Mouse (Mus musculus) liver, embryonic 14.5 days (tissue): ENCODE measurements around the gene Myom3. TPM values are rescaled to one million over a fixed set of nuclear protein-coding genes. Genes with fewer than 3 reads are reported as not detected.

ENCODE experiments used
- ATAC-seq: fragments of 200-750 bp; cut with Nextera tagmentation; 2 replicates; pipeline ENCODE4 v1.8.0; 2017; ENCODE audit warnings: moderate number of reproducible peaks, mild to moderate bottlenecking, moderate library complexity; ENCODE audit not compliant: insufficient read depth
- DNase-seq, 3 experiments: peaks; one replicate each; pipeline ENCODE4 v3.0.0-alpha.2; 2012 to 2013; ENCODE audit warnings: low read depth in 3 of 3, low spot score in 3 of 3
- H3K27ac ChIP-seq: fragments of 300-500 bp; sonication (generic); 2 replicates; pipeline ENCODE4 v1.5.1; 2014; ENCODE audit warnings: moderate library complexity, mild to moderate bottlenecking, control low read depth, inconsistent platforms
- H3K27me3 ChIP-seq: fragments of 300-500 bp; sonication (generic); 2 replicates; pipeline ENCODE4 v1.6.1; 2014; ENCODE audit warnings: mild to moderate bottlenecking, low read length, moderate library complexity; ENCODE audit not compliant: control insufficient read depth, insufficient read depth
- H3K36me3 ChIP-seq: fragments of 300-500 bp; sonication (generic); replicated peaks from 2 replicates; pipeline ENCODE4 v1.6.1; 2014; ENCODE audit warnings: low read depth; ENCODE audit not compliant: control insufficient read depth, insufficient read depth
- H3K4me1 ChIP-seq, 2 experiments: fragments of 200-500 bp in 1 of 2; fragments of 300-500 bp in 1 of 2; sonication (generic) in 1 of 2; replicated peaks; 2 replicates each; pipeline ENCODE4 v1.6.1; 2012 to 2014; ENCODE audit warnings: antibody characterized with exemption in 1 of 2, inconsistent platforms in 1 of 2, low read length in 1 of 2; ENCODE audit not compliant: control insufficient read depth in 2 of 2, insufficient read depth in 2 of 2
- H3K4me2 ChIP-seq: fragments of 300-500 bp; sonication (generic); 2 replicates; pipeline ENCODE4 v1.6.1; 2014; ENCODE audit warnings: low read depth, mild to moderate bottlenecking, control low read depth, moderate library complexity
- H3K4me3 ChIP-seq, 2 experiments: fragments of 200-500 bp in 1 of 2; fragments of 300-500 bp in 1 of 2; sonication (generic) in 1 of 2; 2 replicates each; pipeline ENCODE4 v1.5.1; 2012 to 2014; ENCODE audit warnings: low read depth in 2 of 2, low read length in 2 of 2, mild to moderate bottlenecking in 2 of 2, control low read depth in 1 of 2, inconsistent platforms in 1 of 2, moderate library complexity in 1 of 2; ENCODE audit not compliant: insufficient read depth in 1 of 2
- H3K9ac ChIP-seq: fragments of 300-500 bp; sonication (generic); replicated peaks from 2 replicates; pipeline ENCODE4 v1.6.1; 2014; ENCODE audit warnings: mild to moderate bottlenecking, control low read depth, moderate library complexity
- H3K9me3 ChIP-seq: fragments of 300-500 bp; sonication (generic); 2 replicates; pipeline ENCODE4 v1.6.1; 2016; ENCODE audit warnings: low read length, mixed read lengths; ENCODE audit not compliant: control insufficient read depth
- CTCF ChIP-seq: IDR thresholded peaks from 2 replicates; pipeline ENCODE4 v1.5.1; 2016; ENCODE audit warnings: antibody characterized with exemption, low read depth, control low read depth
- EP300 ChIP-seq: IDR thresholded peaks from 2 replicates; pipeline ENCODE4 v1.6.1; 2016; ENCODE audit warnings: antibody characterized with exemption, low read depth
- WGBS: fragments of 180-500 bp; shearing (Covaris S2); extraction: QIAGEN DNeasy Blood & Tissue Kit; methylation state at CpG from one replicate; pipeline ENCODE4 v1.1.7; 2014; ENCODE audit not compliant: insufficient replicate concordance; 5-methylcytosine and 5-hydroxymethylcytosine counted together
- polyA plus RNA-seq, 2 experiments: library from polyadenylated mRNA; depleted of rRNA in 1 of 2; stranded (reverse) in 1 of 2; unstranded in 1 of 2; fragments of >200 nt; fragmentation: Nextera tagmentation in 1 of 2; extraction: Ambion mirVana in 1 of 2; gene quantifications; 2 replicates each; pipeline versions ENCODE4 v1.2.1 to v1.2.3; 2012 to 2014

Myom3 gene
- polyA plus RNA-seq, 2 experiments = 0.04 to 0.06 TPM

GRCm38 (mm10) chr4:135855536-135856222, 96.2 kb downstream of the Myom3 start, which contains the start of gene Srsf10:
Gene Srsf10, plus strand, starts transcription at chr4:135855747.
- DNase-seq (peak; percentile 92 to 96 (median 96)), ATAC-seq (peak; percentile 88)
- H3K27ac ChIP-seq = peak within 1 kb of the TSS; percentile 94
- WGBS = under 1% methylated on average over 66 of the region's 67 CpGs
- H3K9ac ChIP-seq = peak within 1 kb of the TSS; percentile 92
- H3K9me3 ChIP-seq = no peaks in the 10 kb centered on the region
- H3K36me3 ChIP-seq = peaks cover 17% of the 10 kb centered on the region
- H3K4me2 ChIP-seq = peak within 1 kb of the TSS; percentile 95
- no peaks in the 10 kb centered on the region for H3K27me3 ChIP-seq
- TF ChIP-seq EP300 (peak; percentile 62), CTCF (no peak)
- H3K4me1 ChIP-seq = peaks cover 43 to 60% of the 10 kb centered on the region in 2 experiments
- peak within 1 kb of the TSS; percentile 88 to 100 for H3K4me3 ChIP-seq

GRCm38 (mm10) chr4:135856223-135857091, 96.9 kb downstream of the Myom3 start:
- Histone ChIP-seq H3K36me3 (peaks cover 22% of the 10 kb centered on the region), H3K27me3 (no peaks in the 10 kb centered on the region), H3K27ac (peak overlapping the region; percentile 94), H3K9ac (peak overlapping the region; percentile 90), H3K4me2 (peak overlapping the region; percentile 95), H3K9me3 (no peaks in the 10 kb centered on the region), H3K4me1 (peaks cover 36 to 52% of the 10 kb centered on the region in 2 experiments), H3K4me3 (peak overlapping the region; percentile 88 to 100)
- DNase-seq (no peak), ATAC-seq (peak; percentile 71)
- TF ChIP-seq EP300 (no peak), CTCF (no peak)
- under 1% methylated on average over 83 of the region's 91 CpGs for WGBS

- DNase-seq = no peak
- ATAC-seq = no peak
- H3K4me3 ChIP-seq = peak overlapping the region; percentile 88 to 100
- H3K4me1 ChIP-seq = peaks cover 26 to 41% of the 10 kb centered on the region in 2 experiments
- 9% methylated on average over 7 of the region's 7 CpGs for WGBS
- H3K9me3 ChIP-seq = no peaks in the 10 kb centered on the region
- no peak overlapping the region; the same call in 1 of the 2 replicates for H3K27ac ChIP-seq
- no peak for TF ChIP-seq CTCF
- no peak for TF ChIP-seq EP300
- peak overlapping the region; percentile 95 for H3K4me2 ChIP-seq
- no peaks in the 10 kb centered on the region for H3K27me3 ChIP-seq
- peak overlapping the region; percentile 90 for H3K9ac ChIP-seq
- H3K36me3 ChIP-seq = peaks cover 34% of the 10 kb centered on the region
Observed at GRCm38 (mm10) chr4:135857597-135858186, 98.2 kb downstream of the Myom3 start.

Other genes with a start within 250 kb of the Myom3 start
- gene Grhl3, start 186.1 kb upstream of the Myom3 start, polyA plus RNA-seq (2012; rRNA removed) = 0.13 and 0.14 TPM in 2 replicates
- gene Grhl3, start 186.1 kb upstream of the Myom3 start, polyA plus RNA-seq (2014; fragmentation: Nextera tagmentation; extraction: Ambion mirVana) = 0.11 and 0.15 TPM in 2 replicates
- gene Ifnlr1, start 73.4 kb upstream of the Myom3 start, polyA plus RNA-seq (2012; rRNA removed) = 0.10 and 0.13 TPM in 2 replicates
- 0.06 and 0.09 TPM in 2 replicates for gene Ifnlr1, start 73.4 kb upstream of the Myom3 start, polyA plus RNA-seq (2014; fragmentation: Nextera tagmentation; extraction: Ambion mirVana)
- gene Il22ra1, start 31.5 kb upstream of the Myom3 start, polyA plus RNA-seq (2012; rRNA removed) = 0.98 and 1.3 TPM in 2 replicates
- gene Il22ra1, start 31.5 kb upstream of the Myom3 start, polyA plus RNA-seq (2014; fragmentation: Nextera tagmentation; extraction: Ambion mirVana) = 0.36 and 0.54 TPM in 2 replicates
- gene Srsf10, start 96.0 kb downstream of the Myom3 start, polyA plus RNA-seq (2012; rRNA removed) = 33.2 and 49.6 TPM in 2 replicates
- gene Srsf10, start 96.0 kb downstream of the Myom3 start, polyA plus RNA-seq (2014; fragmentation: Nextera tagmentation; extraction: Ambion mirVana) = 108 and 110 TPM in 2 replicates
- 25.4 and 43.4 TPM in 2 replicates for gene Pnrc2, start 114.1 kb downstream of the Myom3 start, polyA plus RNA-seq (2012; rRNA removed)
- gene Pnrc2, start 114.1 kb downstream of the Myom3 start, polyA plus RNA-seq (2014; fragmentation: Nextera tagmentation; extraction: Ambion mirVana) = 80.2 and 81.9 TPM in 2 replicates
- 1.6 and 2.1 TPM in 2 replicates for gene Cnr2, start 135.7 kb downstream of the Myom3 start, polyA plus RNA-seq (2012; rRNA removed)
- 2.3 and 2.5 TPM in 2 replicates for gene Cnr2, start 135.7 kb downstream of the Myom3 start, polyA plus RNA-seq (2014; fragmentation: Nextera tagmentation; extraction: Ambion mirVana)
- gene Fuca1, start 161.0 kb downstream of the Myom3 start, polyA plus RNA-seq (2012; rRNA removed) = 8.8 and 12.0 TPM in 2 replicates
- gene Fuca1, start 161.0 kb downstream of the Myom3 start, polyA plus RNA-seq (2014; fragmentation: Nextera tagmentation; extraction: Ambion mirVana) = 19.0 and 23.6 TPM in 2 replicates
- gene Hmgcl, start 186.7 kb downstream of the Myom3 start, polyA plus RNA-seq (2012; rRNA removed) = 28.9 and 43.4 TPM in 2 replicates
- gene Hmgcl, start 186.7 kb downstream of the Myom3 start, polyA plus RNA-seq (2014; fragmentation: Nextera tagmentation; extraction: Ambion mirVana) = 71.9 and 76.5 TPM in 2 replicates
- gene Gale, start 204.0 kb downstream of the Myom3 start, polyA plus RNA-seq (2012; rRNA removed) = 20.5 and 22.8 TPM in 2 replicates
- gene Gale, start 204.0 kb downstream of the Myom3 start, polyA plus RNA-seq (2014; fragmentation: Nextera tagmentation; extraction: Ambion mirVana) = 32.6 and 38.0 TPM in 2 replicates
- 26.5 and 29.2 TPM in 2 replicates for gene Lypla2, start 212.9 kb downstream of the Myom3 start, polyA plus RNA-seq (2012; rRNA removed)
- 30.6 and 36.8 TPM in 2 replicates for gene Lypla2, start 212.9 kb downstream of the Myom3 start, polyA plus RNA-seq (2014; fragmentation: Nextera tagmentation; extraction: Ambion mirVana)
- gene Pithd1, start 227.5 kb downstream of the Myom3 start, polyA plus RNA-seq (2012; rRNA removed) = 40.2 and 49.0 TPM in 2 replicates
- 71.2 and 79.5 TPM in 2 replicates for gene Pithd1, start 227.5 kb downstream of the Myom3 start, polyA plus RNA-seq (2014; fragmentation: Nextera tagmentation; extraction: Ambion mirVana)